Mouse (Mus musculus): ENCODE data around the gene Ssx2ip.

- TF ChIP-seq CTCF (IDR thresholded peaks at IDR 0.05; ENCODE audit: low read depth, low read length): no peak
- no peak for TF ChIP-seq GATA1 (IDR thresholded peaks at IDR 0.05; ENCODE audit: borderline replicate concordance, low read length)
Observed at GRCm38 (mm10) chr3:146423710-146424109, 19.3 kb downstream of the Ssx2ip start.

Data from G1E (cell line).